Comparison of ENCODE assay signal across 20 mouse cellular contexts in genomic region chr1:171561639-171562225, GRCm38 (mm10). TPM values are rescaled to one million over a fixed set of nuclear protein-coding genes. Genes with fewer than 3 reads are reported as not detected.
A peak's percentile ranks its signal among the peaks of the same experiment; 100 is the strongest.
DNase-seq lines count a peak whose midpoint lies in the region; ATAC-seq lines count a peak whose summit lies in the region.
"Had no signal": no experiment of that assay in that cellular context is flagged by ENCODE, and none has a peak within 500 bp of the region (broad histone marks: within the 10 kb centered on the region; RNA-seq: fewer than 3 reads in every experiment).

No protein-coding gene starts in this region.

- DNase-seq in heart, postnatal 10 days: no peak
- DNase-seq in 416B (ENCODE audit: low read depth) (peak; percentile 98), ZHBTc4 (ENCODE audit: low read depth, low spot score) (peak; percentile 55)
- DNase-seq in adrenal gland, adult 8-10 months: no peak
- DNase-seq in layer of hippocampus, postnatal 10 days (ENCODE audit: low spot score in 2 of 2): no peak
- no peak for DNase-seq in adrenal gland, adult 2 months
- DNase-seq: adrenal gland, postnatal 14 days; gastrocnemius, postnatal 10 days; thymus, postnatal 25 days had no signal

- no peak overlapping the region for H3K4me2 ChIP-seq in heart, embryonic 12.5 days
- peak overlapping the region; percentile 25; the same call in 1 of the 2 replicates for H3K4me2 ChIP-seq in liver, embryonic 15.5 days
- H3K4me2 ChIP-seq: heart, embryonic 15.5 days; kidney, embryonic 15.5 days; limb, embryonic 15.5 days; stomach, embryonic 15.5 days had no signal

- H3K9me3 ChIP-seq in heart, embryonic 12.5 days (replicated peaks): no peaks in the 10 kb centered on the region
- H3K9me3 ChIP-seq in liver, embryonic 15.5 days (replicated peaks): no peaks in the 10 kb centered on the region
- H3K9me3 ChIP-seq: heart, embryonic 15.5 days; kidney, embryonic 15.5 days; limb, embryonic 15.5 days; stomach, embryonic 15.5 days had no signal

- no peaks in the 10 kb centered on the region for H3K36me3 ChIP-seq in heart, embryonic 12.5 days
- no peaks in the 10 kb centered on the region for H3K36me3 ChIP-seq in liver, embryonic 15.5 days (replicated peaks)
- H3K36me3 ChIP-seq: heart, embryonic 15.5 days; kidney, embryonic 15.5 days; limb, embryonic 15.5 days; stomach, embryonic 15.5 days had no signal

- H3K27me3 ChIP-seq in heart, embryonic 12.5 days (replicated peaks): no peaks in the 10 kb centered on the region
- H3K27me3 ChIP-seq in liver, embryonic 15.5 days: no peaks in the 10 kb centered on the region
- H3K27me3 ChIP-seq: heart, embryonic 15.5 days; limb, embryonic 15.5 days; stomach, embryonic 15.5 days had no signal

- peaks cover 16% of the 10 kb centered on the region; the same call in 1 of the 2 replicates for H3K4me1 ChIP-seq in heart, embryonic 12.5 days (replicated peaks)
- H3K4me1 ChIP-seq in liver, embryonic 15.5 days (replicated peaks): 0 out of 2 replicates have a peak, but pooled peaks cover 3% of the 10 kb centered on the region
- H3K4me1 ChIP-seq: heart, embryonic 15.5 days; kidney, embryonic 15.5 days; limb, embryonic 15.5 days; stomach, embryonic 15.5 days had no signal

- H3K27ac ChIP-seq in heart, embryonic 12.5 days (ENCODE audit: poor library complexity, severe bottlenecking): no peak overlapping the region
- no peak overlapping the region for H3K27ac ChIP-seq in liver, embryonic 15.5 days (replicated peaks)
- H3K27ac ChIP-seq: heart, embryonic 15.5 days; kidney, embryonic 15.5 days; limb, embryonic 15.5 days; stomach, embryonic 15.5 days had no signal

- ATAC-seq in heart, embryonic 12.5 days (ENCODE audit: insufficient number of reproducible peaks, low FRiP score): peak; percentile 6; the same call in 1 of the 2 replicates
- no peak for ATAC-seq in liver, embryonic 15.5 days (ENCODE audit: insufficient read depth)
- ATAC-seq: forebrain, embryonic 16.5 days; hindbrain, embryonic 16.5 days had no signal

- H3K4me3 ChIP-seq in heart, embryonic 12.5 days: no peak overlapping the region
- no peak overlapping the region for H3K4me3 ChIP-seq in liver, embryonic 15.5 days (replicated peaks)
- H3K4me3 ChIP-seq: heart, embryonic 15.5 days; kidney, embryonic 15.5 days; limb, embryonic 15.5 days; stomach, embryonic 15.5 days had no signal

- H3K9ac ChIP-seq in heart, embryonic 12.5 days: no peak overlapping the region
- no peak overlapping the region for H3K9ac ChIP-seq in liver, embryonic 15.5 days
- H3K9ac ChIP-seq: heart, embryonic 15.5 days; kidney, embryonic 15.5 days; limb, embryonic 15.5 days; stomach, embryonic 15.5 days had no signal

- 63% methylated on average over 8 of the region's 11 CpGs for WGBS in heart, embryonic 12.5 days
- WGBS in liver, embryonic 15.5 days (ENCODE audit: insufficient replicate concordance): 11% methylated on average over 8 of the region's 11 CpGs

- intact Hi-C loops in heart, postnatal 10 days (cut with DNase I): no loop called here

RNA-seq across cellular contexts. Expression of gene Cd244a, which starts 2.7 kb away (rescaled TPM):
- not detected in 2 replicates for polyA plus RNA-seq in heart, embryonic 12.5 days (2016; fragmentation: Nextera tagmentation; extraction: Ambion mirVana)
- under 1 TPM; 0.10 to 0.20 TPM for total RNA-seq in heart, postnatal 10 days (2021)
- polyA plus RNA-seq in liver, embryonic 15.5 days (2015; fragmentation: Nextera tagmentation; extraction: Ambion mirVana): 0.38 and 0.59 TPM in 2 replicates
- 1 to 10 TPM in 2 of 4 experiments, under 1 TPM in 2; 0.71 to 1.3 (median 0.97) TPM for total RNA-seq in adrenal gland, adult 8-10 months (2022)
- not detected for total RNA-seq in layer of hippocampus, postnatal 10 days (2021)
- total RNA-seq in adrenal gland, adult 2 months (2021): 1 to 10 TPM in 1 of 2 experiments, under 1 TPM in 1; 0.84 to 1.2 TPM
- 0.12 and 0.15 TPM in 2 replicates for polyA plus RNA-seq in adrenal gland, adult 2 months (2012; rRNA removed)
- total RNA-seq: layer of hippocampus, postnatal 14 days had no signal
- polyA plus RNA-seq: C2C12; forebrain, embryonic 16.5 days; hindbrain, embryonic 16.5 days had no signal

RNA-seq across cellular contexts. Expression of gene Itln1, which starts 26.6 kb away (rescaled TPM):
- polyA plus RNA-seq in heart, embryonic 12.5 days (2016; fragmentation: Nextera tagmentation; extraction: Ambion mirVana): not detected in 2 replicates
- not detected for total RNA-seq in heart, postnatal 10 days (2021)
- polyA plus RNA-seq in liver, embryonic 15.5 days (2015; fragmentation: Nextera tagmentation; extraction: Ambion mirVana): not detected in 2 replicates
- total RNA-seq in adrenal gland, adult 8-10 months (2022): not detected
- total RNA-seq in layer of hippocampus, postnatal 10 days (2021): not detected
- not detected for total RNA-seq in adrenal gland, adult 2 months (2021)
- polyA plus RNA-seq in adrenal gland, adult 2 months (2012; rRNA removed): not detected in 2 replicates
- total RNA-seq: adrenal gland, postnatal 14 days; gastrocnemius, postnatal 10 days; layer of hippocampus, postnatal 14 days had no signal
- polyA plus RNA-seq: C2C12; cortical plate, adult 2 months; forebrain, embryonic 16.5 days; heart, embryonic 15.5 days; hindbrain, embryonic 16.5 days; kidney, embryonic 15.5 days; limb, embryonic 15.5 days had no signal

RNA-seq across cellular contexts. Expression of gene Ly9, which starts 45.5 kb away (rescaled TPM):
- 0.10 TPM in 1 of 2 replicates, not detected in the other for polyA plus RNA-seq in heart, embryonic 12.5 days (2016; fragmentation: Nextera tagmentation; extraction: Ambion mirVana)
- under 1 TPM; 0.17 to 0.22 TPM for total RNA-seq in heart, postnatal 10 days (2021)
- polyA plus RNA-seq in liver, embryonic 15.5 days (2015; fragmentation: Nextera tagmentation; extraction: Ambion mirVana): 1.2 and 1.3 TPM in 2 replicates
- total RNA-seq in adrenal gland, adult 8-10 months (2022): 1 to 10 TPM in 3 of 4 experiments, under 1 TPM in 1; 0.64 to 3.2 (median 2.1) TPM
- under 1 TPM in 1 of 2 experiments, not detected in 1; 0.30 TPM for total RNA-seq in layer of hippocampus, postnatal 10 days (2021)
- 1 to 10 TPM in 1 of 2 experiments, under 1 TPM in 1; 0.97 to 1.0 TPM for total RNA-seq in adrenal gland, adult 2 months (2021)
- 0.20 and 0.29 TPM in 2 replicates for polyA plus RNA-seq in adrenal gland, adult 2 months (2012; rRNA removed)
- total RNA-seq: layer of hippocampus, postnatal 14 days had no signal
- polyA plus RNA-seq: C2C12; forebrain, embryonic 16.5 days had no signal

RNA-seq across cellular contexts. Expression of gene Alyref2, which starts 58.5 kb away (rescaled TPM):
- polyA plus RNA-seq in heart, embryonic 12.5 days (2016; fragmentation: Nextera tagmentation; extraction: Ambion mirVana): 12.4 and 13.3 TPM in 2 replicates
- total RNA-seq in heart, postnatal 10 days (2021): 1 to 10 TPM; 4.4 to 4.5 TPM
- 3.3 and 3.5 TPM in 2 replicates for polyA plus RNA-seq in liver, embryonic 15.5 days (2015; fragmentation: Nextera tagmentation; extraction: Ambion mirVana)
- total RNA-seq in adrenal gland, adult 8-10 months (2022): 1 to 10 TPM; 6.0 to 9.4 (median 7.0) TPM
- total RNA-seq in layer of hippocampus, postnatal 10 days (2021): 1 to 10 TPM; 8.5 to 9.0 TPM
- total RNA-seq in adrenal gland, adult 2 months (2021): 1 to 10 TPM; 3.6 to 8.3 TPM
- polyA plus RNA-seq in adrenal gland, adult 2 months (2012; rRNA removed): 2.5 and 4.1 TPM in 2 replicates

Comparison
In these comparisons a context has a peak if more than half of its experiments do, and no peak if none do; other contexts are left out.
1. DNase-seq: peak in 416B (single experiment) and ZHBTc4 (single experiment); none in heart, postnatal 10 days (0 of 2), adrenal gland, adult 8-10 months (single experiment), layer of hippocampus, postnatal 10 days (0 of 2) and adrenal gland, adult 2 months (single experiment).